In genomic region chr6:99976144-99976543, GRCm38 (mm10) we compare ENCODE assay signal across 20 mouse cellular contexts.
"Had no signal": no experiment of that assay in that cellular context is flagged by ENCODE, and none has a peak within 500 bp of the region (broad histone marks: within the 10 kb centered on the region; RNA-seq: fewer than 3 reads in every experiment).

No protein-coding gene starts in this region.

- H3K9ac ChIP-seq: limb, embryonic 12.5 days; limb, embryonic 15.5 days; liver, embryonic 14.5 days; lung, embryonic 15.5 days; midbrain, embryonic 13.5 days; neural tube, embryonic 13.5 days had no signal

- H3K9me3 ChIP-seq: limb, embryonic 12.5 days; limb, embryonic 15.5 days; lung, embryonic 15.5 days; megakaryocyte, embryonic 14.5 days; midbrain, embryonic 10.5 days; midbrain, embryonic 13.5 days; neural tube, embryonic 13.5 days had no signal

- H3K27ac ChIP-seq: limb, embryonic 12.5 days; limb, embryonic 15.5 days; liver, embryonic 14.5 days; lung, embryonic 15.5 days; midbrain, embryonic 10.5 days; midbrain, embryonic 13.5 days; neural tube, embryonic 13.5 days had no signal

- H3K4me3 ChIP-seq: limb, embryonic 12.5 days; limb, embryonic 15.5 days; lung, embryonic 15.5 days; megakaryocyte, embryonic 14.5 days; midbrain, embryonic 10.5 days; midbrain, embryonic 13.5 days; neural tube, embryonic 13.5 days had no signal

- H3K4me1 ChIP-seq: lung, embryonic 15.5 days; megakaryocyte, embryonic 14.5 days had no signal

- DNase-seq: kidney, adult 18-20 months; kidney, adult 9 months; kidney, postnatal 14 days; kidney, postnatal 4 days; left cerebral cortex, postnatal 4 days; lung, adult 18-20 months; lung, postnatal 10 days; lung, postnatal 36 days; retina, postnatal 1 day; right cerebral cortex, postnatal 25 days; spleen, adult 18-20 months; thymus, postnatal 25 days had no signal

- H3K4me2 ChIP-seq: limb, embryonic 12.5 days; limb, embryonic 15.5 days; lung, embryonic 15.5 days; midbrain, embryonic 13.5 days; neural tube, embryonic 13.5 days had no signal

- H3K36me3 ChIP-seq: limb, embryonic 12.5 days; limb, embryonic 15.5 days; lung, embryonic 15.5 days; midbrain, embryonic 10.5 days; midbrain, embryonic 13.5 days; neural tube, embryonic 13.5 days had no signal

- ATAC-seq: midbrain, embryonic 13.5 days had no signal
